Mouse (Mus musculus): ENCODE measurements at regions not wholly inside any gene's neighbourhood (a gene's known extent, or its start where the extent isn't known, plus 50 kb on each side); places are given as distances from the start of the nearest gene placed in this dataset.
A peak's percentile ranks its signal among the peaks of the same experiment; 100 is the strongest.

DNA sequence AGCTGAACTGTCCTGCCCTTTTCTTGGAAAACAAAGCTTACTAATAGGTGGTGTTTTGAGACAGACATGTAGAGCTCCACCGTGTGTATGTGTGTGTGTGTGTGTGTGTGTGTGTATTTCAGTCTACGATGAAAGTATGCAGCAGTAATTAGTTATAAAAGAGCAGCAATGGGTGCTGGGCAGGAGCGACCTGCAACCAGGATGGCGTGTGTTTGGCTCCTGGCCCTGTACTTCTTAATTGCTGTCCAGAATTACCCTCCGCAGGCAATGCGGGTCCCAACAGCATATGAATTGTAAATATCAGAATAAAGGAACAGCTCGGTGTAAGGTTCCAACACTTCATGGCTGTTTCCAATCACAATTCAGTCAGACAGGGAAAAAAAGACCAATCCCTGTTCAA lies 92.4 kb downstream of the Kcnrg start:
- H3K27me3 ChIP-seq (replicated peaks; ENCODE audit: low read depth, poor library complexity, severe bottlenecking) = peaks cover 6% of the 10 kb centered on the region; the same call in 1 of the 2 replicates
- peaks cover 28% of the 10 kb centered on the region for H3K4me1 ChIP-seq
- no peaks in the 10 kb centered on the region for H3K36me3 ChIP-seq (replicated peaks)
- no peak overlapping the region for H3K4me3 ChIP-seq
- H3K9me3 ChIP-seq = no peaks in the 10 kb centered on the region
- WGBS = 67% methylated on average over 7 of the region's 7 CpGs
- DNase-seq (ENCODE audit: low spot score) = no peak
- H3K27ac ChIP-seq (replicated peaks) = no peak overlapping the region

DNA sequence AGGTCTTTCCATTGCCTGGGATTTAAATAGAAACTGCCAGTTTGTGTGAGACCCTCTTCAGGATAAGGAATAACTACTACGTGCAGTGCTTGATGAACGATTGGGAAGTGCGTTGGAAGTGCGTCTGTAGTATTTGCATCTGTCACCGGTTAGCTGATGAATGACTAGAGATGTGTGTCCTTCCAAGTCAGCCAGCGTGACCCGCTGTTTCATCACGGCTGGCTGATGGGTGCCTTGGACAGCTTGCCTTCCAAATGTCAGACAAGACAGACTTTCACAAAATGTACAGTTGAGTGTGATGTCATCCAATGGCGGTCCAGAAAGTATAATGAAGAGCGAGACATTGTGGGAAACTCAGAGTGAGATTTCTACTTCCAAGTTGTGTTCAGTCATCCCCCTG lies 93.9 kb downstream of the Kcnrg start:
- peaks cover 28% of the 10 kb centered on the region for H3K4me1 ChIP-seq
- no peak for DNase-seq (ENCODE audit: low spot score)
- H3K4me3 ChIP-seq = no peak overlapping the region
- H3K9me3 ChIP-seq = no peaks in the 10 kb centered on the region
- 79% methylated on average over 10 of the region's 10 CpGs for WGBS
- no peak overlapping the region for H3K27ac ChIP-seq (replicated peaks)
- no peaks in the 10 kb centered on the region for H3K27me3 ChIP-seq (replicated peaks; ENCODE audit: low read depth, poor library complexity, severe bottlenecking)
- no peaks in the 10 kb centered on the region for H3K36me3 ChIP-seq (replicated peaks)

DNA sequence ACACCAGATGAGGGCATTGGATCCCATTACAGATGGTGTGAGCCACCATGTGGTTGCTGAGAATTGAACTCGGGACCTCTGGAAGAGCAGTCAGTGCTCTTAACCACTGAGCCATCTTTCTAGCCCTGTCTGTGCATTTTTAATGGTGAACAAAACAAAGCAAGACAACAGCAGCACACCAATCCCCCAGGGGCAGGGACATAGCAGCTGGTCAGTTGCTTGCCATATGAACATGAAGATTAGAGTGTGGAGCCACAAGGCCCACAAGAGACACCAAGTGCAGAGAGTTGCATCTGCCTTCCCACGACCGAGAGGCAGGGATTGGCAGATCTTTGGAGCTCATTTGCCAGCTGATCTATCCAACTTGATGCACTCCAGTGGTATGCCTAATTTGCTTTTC lies 96.7 kb downstream of the Kcnrg start:
- H3K4me3 ChIP-seq = no peak overlapping the region
- no peaks in the 10 kb centered on the region for H3K9me3 ChIP-seq
- H3K27ac ChIP-seq (replicated peaks) = no peak overlapping the region
- 83% methylated on average over 3 of the region's 3 CpGs for WGBS
- DNase-seq (ENCODE audit: low spot score) = no peak
- H3K36me3 ChIP-seq (replicated peaks) = no peaks in the 10 kb centered on the region
- peaks cover 15% of the 10 kb centered on the region for H3K4me1 ChIP-seq
- H3K27me3 ChIP-seq (replicated peaks; ENCODE audit: low read depth, poor library complexity, severe bottlenecking) = no peaks in the 10 kb centered on the region

DNA sequence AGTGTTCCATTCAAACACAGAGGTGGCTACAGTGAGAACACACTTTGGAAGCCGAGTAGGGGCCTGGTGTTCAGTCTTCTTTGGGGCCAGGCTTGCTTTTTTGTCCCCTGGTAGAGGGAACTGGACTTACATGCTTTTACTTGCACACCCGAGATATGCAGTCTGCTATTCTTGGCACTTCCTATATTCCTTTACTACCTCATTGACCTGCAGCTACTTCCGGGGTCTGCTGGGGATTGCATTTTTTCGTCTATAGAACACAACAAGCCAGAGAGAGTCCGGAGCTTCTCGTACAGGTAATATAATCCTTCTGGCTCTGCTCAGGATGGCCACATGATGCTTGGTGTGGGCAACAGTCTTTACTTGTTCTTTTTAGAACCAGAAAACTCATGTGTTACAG lies 99.7 kb downstream of the Kcnrg start:
- 86% methylated on average over 6 of the region's 6 CpGs for WGBS
- no peaks in the 10 kb centered on the region for H3K27me3 ChIP-seq (replicated peaks; ENCODE audit: low read depth, poor library complexity, severe bottlenecking)
- no peak overlapping the region for H3K4me3 ChIP-seq
- H3K4me1 ChIP-seq = peaks cover 3% of the 10 kb centered on the region; the same call in 1 of the 2 replicates
- no peak for DNase-seq (ENCODE audit: low spot score)
- H3K36me3 ChIP-seq (replicated peaks) = no peaks in the 10 kb centered on the region
- H3K9me3 ChIP-seq = no peaks in the 10 kb centered on the region
- no peak overlapping the region for H3K27ac ChIP-seq (replicated peaks)

DNA sequence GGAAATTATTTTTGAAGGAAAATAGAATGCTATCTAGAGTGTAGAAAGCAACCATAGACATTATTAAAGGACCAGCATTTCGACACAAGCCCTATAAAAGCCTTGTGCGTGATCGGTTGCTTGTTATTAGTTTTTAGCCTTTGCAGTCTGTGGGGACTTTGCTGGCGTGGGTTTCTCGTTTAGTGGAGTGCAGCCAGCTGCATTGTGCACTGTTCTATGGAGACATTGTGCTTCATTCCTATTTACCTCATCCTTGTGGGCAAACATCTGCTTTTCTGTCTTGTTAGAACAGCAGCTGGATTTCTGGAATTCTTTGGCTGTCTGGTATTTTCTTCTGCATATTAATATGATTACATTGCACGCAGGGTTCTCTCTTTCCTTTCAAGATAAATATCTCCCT lies 101.1 kb downstream of the Kcnrg start:
- peaks cover 5% of the 10 kb centered on the region; the same call in 1 of the 2 replicates for H3K4me1 ChIP-seq
- H3K9me3 ChIP-seq = no peaks in the 10 kb centered on the region
- no peak for DNase-seq (ENCODE audit: low spot score)
- H3K27ac ChIP-seq (replicated peaks) = no peak overlapping the region
- H3K27me3 ChIP-seq (replicated peaks; ENCODE audit: low read depth, poor library complexity, severe bottlenecking) = no peaks in the 10 kb centered on the region
- no peaks in the 10 kb centered on the region for H3K36me3 ChIP-seq (replicated peaks)
- no peak overlapping the region for H3K4me3 ChIP-seq
- WGBS = 86% methylated on average over 6 of the region's 6 CpGs

DNA sequence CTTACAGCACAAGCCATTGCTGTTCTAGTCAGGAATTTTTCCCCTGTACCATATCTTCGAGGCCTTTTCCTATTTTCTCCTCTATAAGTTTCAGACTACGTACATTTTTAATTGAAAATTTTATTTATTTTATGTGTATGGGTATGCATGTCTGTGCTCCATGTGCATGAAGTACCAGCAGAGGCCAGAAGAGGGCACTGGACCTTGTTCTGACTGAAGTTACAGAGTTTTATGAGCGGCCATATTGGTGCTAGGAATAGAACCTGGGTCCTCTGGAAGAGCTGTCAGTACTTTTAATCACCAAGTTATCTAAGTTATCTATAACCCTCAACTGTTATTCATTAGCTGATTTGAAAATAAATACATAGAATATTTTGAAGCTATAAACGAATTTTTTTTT lies 108.5 kb downstream of the Kcnrg start:
- Histone ChIP-seq H3K9me3 (peaks cover 7% of the 10 kb centered on the region), H3K4me3 (no peak overlapping the region), H3K27me3 (replicated peaks; ENCODE audit: low read depth, poor library complexity, severe bottlenecking) (no peaks in the 10 kb centered on the region), H3K4me1 (peaks cover 7% of the 10 kb centered on the region), H3K27ac (replicated peaks) (no peak overlapping the region), H3K36me3 (replicated peaks) (no peaks in the 10 kb centered on the region)
- no peak for DNase-seq (ENCODE audit: low spot score)
- WGBS = 95% methylated on average over 4 of the region's 4 CpGs

DNA sequence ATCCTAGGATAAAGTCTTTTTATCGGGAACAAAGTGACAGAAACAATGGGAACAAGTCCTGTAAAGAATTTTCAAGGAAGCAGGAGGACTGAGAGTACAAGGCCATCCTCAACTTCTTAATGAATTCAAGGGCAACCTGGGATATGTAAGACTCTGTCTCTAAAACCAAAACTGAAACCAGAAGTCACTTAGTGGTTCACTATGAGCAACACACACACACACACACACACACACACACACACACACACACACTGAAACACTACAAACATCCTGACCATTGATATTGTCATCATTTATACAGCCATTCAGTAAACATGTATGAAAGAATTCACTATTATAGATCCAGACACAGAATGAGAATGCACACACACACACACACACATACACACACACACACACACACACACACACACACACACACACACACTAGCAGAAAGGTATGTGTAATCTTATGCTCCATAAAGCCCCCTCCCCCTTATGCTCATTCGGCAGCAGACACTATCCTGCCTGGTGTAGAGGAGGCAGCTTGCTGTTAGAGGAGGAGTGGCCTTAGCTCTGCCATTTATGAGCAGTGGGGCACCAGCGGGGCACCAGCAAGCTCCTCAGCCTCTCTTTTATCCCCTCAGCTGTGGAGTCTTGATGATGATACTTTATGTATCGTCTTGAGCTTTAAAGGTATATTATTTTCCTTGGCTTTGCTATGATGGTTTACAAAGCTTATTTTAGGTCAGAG lies 111.3 kb downstream of the Kcnrg start:
- H3K4me3 ChIP-seq = no peak overlapping the region
- no peaks in the 10 kb centered on the region for H3K36me3 ChIP-seq (replicated peaks)
- WGBS = 66% methylated on average over 4 of the region's 4 CpGs
- peaks cover 7% of the 10 kb centered on the region for H3K9me3 ChIP-seq
- no peaks in the 10 kb centered on the region for H3K27me3 ChIP-seq (replicated peaks; ENCODE audit: low read depth, poor library complexity, severe bottlenecking)
- DNase-seq (ENCODE audit: low spot score) = no peak
- peaks cover 2% of the 10 kb centered on the region; the same call in 1 of the 2 replicates for H3K4me1 ChIP-seq
- no peak overlapping the region for H3K27ac ChIP-seq (replicated peaks)

DNA sequence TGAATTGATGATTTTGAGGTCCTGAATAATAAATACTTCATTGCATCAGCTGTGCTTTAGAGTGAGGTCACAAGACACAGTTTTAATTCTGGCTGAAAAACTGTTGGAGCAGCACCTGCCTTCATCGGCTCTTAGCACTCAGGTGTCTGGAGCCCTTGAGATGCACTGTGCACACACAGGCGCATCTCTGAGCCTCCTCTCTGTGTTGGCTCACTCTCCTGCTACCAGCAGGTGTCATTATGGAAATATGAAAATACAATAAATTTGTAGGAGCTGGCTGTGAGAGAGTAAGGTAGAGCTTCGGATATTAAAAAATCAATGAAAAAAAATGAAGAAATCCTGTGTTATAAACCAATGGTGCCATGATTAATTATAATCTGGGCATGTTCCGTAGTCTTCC lies 114.0 kb downstream of the Kcnrg start:
- Histone ChIP-seq H3K27ac (replicated peaks) (no peak overlapping the region), H3K4me1 (peaks cover 2% of the 10 kb centered on the region; the same call in 1 of the 2 replicates), H3K36me3 (replicated peaks) (no peaks in the 10 kb centered on the region), H3K9me3 (no peaks in the 10 kb centered on the region; the same call in 1 of the 2 replicates), H3K27me3 (replicated peaks; ENCODE audit: low read depth, poor library complexity, severe bottlenecking) (no peaks in the 10 kb centered on the region), H3K4me3 (no peak overlapping the region)
- no peak for DNase-seq (ENCODE audit: low spot score)
- 94% methylated on average over 4 of the region's 4 CpGs for WGBS

DNA sequence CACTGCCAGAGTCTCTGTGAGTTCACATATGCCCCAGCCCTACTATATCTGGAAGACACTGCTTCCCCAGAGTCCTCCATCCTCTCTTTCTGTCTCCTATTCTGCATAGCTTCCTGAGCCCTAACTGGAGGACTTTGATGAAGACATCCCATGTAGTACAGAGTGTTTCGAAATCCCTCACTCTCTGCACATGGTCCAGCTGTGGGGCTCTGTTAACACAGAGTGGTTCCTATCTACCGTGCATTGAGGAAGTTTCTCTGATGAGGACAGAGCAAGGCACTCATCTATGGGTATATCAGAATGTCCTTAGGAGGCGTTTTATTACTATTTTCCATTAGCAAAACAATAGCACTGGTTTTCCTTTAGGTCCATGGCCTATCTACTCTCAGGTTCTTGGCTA lies 117.7 kb downstream of the Kcnrg start:
- DNase-seq (ENCODE audit: low spot score) = no peak
- WGBS = 81% methylated on average over 3 of the region's 3 CpGs

DNA sequence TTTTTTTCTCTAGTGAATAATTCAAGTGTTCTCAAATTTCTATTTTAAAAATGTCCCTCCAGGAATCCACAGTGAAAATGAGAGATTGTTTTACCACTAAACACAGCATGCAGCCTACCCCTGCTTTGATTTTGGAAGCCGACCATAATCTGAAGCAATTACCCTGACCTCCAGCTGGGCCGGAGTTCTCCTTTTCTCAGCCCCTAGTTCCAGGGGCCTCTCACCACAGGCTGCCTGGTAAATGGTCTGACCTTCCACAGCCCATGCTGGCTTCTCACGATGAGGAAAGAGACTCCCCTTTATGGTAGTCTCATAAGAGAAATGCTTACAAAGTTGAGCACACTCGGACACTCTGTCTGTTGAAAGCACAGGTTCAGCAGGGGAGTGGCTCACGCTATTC lies 121.3 kb downstream of the Kcnrg start:
- no peaks in the 10 kb centered on the region for H3K27me3 ChIP-seq (replicated peaks; ENCODE audit: low read depth, poor library complexity, severe bottlenecking)
- H3K4me1 ChIP-seq = peaks cover 8% of the 10 kb centered on the region
- 32% methylated on average over 5 of the region's 5 CpGs for WGBS
- no peaks in the 10 kb centered on the region for H3K9me3 ChIP-seq
- no peak overlapping the region for H3K27ac ChIP-seq (replicated peaks)
- peak; percentile 32 for DNase-seq (ENCODE audit: low spot score)
- H3K36me3 ChIP-seq (replicated peaks) = no peaks in the 10 kb centered on the region
- no peak overlapping the region for H3K4me3 ChIP-seq

More for the DNA sequence above, 117.7 kb downstream of the Kcnrg start:
- no peaks in the 10 kb centered on the region for H3K36me3 ChIP-seq (replicated peaks)
- H3K27ac ChIP-seq (replicated peaks) = no peak overlapping the region
- peaks cover 8% of the 10 kb centered on the region for H3K4me1 ChIP-seq
- H3K4me3 ChIP-seq = no peak overlapping the region
- H3K9me3 ChIP-seq = no peaks in the 10 kb centered on the region
- no peaks in the 10 kb centered on the region for H3K27me3 ChIP-seq (replicated peaks; ENCODE audit: low read depth, poor library complexity, severe bottlenecking)

DNA sequence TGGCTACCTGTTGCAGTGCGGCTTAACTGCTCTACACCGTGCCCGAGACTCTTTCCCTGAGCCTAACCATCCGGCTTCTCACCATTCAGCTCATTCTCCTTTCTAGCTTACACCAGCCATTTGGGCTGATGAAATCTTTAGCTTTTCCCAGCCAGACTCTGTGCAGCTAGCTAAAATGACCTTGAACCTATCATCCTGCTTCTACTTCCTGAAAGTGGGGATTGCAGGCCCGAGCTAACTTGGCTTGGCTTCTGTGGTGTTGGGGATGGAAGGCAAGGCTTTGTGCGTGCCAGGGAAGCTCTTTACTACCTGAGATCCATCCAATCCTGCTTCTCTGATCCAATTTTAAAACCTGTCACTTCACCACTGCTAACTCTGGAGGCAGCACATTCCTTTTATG lies 128.3 kb downstream of the Kcnrg start:
- Histone ChIP-seq H3K9me3 (no peaks in the 10 kb centered on the region; the same call in 1 of the 2 replicates), H3K36me3 (replicated peaks) (no peaks in the 10 kb centered on the region), H3K4me3 (no peak overlapping the region), H3K27ac (replicated peaks) (peak overlapping the region; percentile 19; the same call in 1 of the 2 replicates), H3K4me1 (peaks cover 28% of the 10 kb centered on the region), H3K27me3 (replicated peaks; ENCODE audit: low read depth, poor library complexity, severe bottlenecking) (no peaks in the 10 kb centered on the region)
- no peak for DNase-seq (ENCODE audit: low spot score)
- WGBS = 70% methylated on average over 6 of the region's 6 CpGs

DNA sequence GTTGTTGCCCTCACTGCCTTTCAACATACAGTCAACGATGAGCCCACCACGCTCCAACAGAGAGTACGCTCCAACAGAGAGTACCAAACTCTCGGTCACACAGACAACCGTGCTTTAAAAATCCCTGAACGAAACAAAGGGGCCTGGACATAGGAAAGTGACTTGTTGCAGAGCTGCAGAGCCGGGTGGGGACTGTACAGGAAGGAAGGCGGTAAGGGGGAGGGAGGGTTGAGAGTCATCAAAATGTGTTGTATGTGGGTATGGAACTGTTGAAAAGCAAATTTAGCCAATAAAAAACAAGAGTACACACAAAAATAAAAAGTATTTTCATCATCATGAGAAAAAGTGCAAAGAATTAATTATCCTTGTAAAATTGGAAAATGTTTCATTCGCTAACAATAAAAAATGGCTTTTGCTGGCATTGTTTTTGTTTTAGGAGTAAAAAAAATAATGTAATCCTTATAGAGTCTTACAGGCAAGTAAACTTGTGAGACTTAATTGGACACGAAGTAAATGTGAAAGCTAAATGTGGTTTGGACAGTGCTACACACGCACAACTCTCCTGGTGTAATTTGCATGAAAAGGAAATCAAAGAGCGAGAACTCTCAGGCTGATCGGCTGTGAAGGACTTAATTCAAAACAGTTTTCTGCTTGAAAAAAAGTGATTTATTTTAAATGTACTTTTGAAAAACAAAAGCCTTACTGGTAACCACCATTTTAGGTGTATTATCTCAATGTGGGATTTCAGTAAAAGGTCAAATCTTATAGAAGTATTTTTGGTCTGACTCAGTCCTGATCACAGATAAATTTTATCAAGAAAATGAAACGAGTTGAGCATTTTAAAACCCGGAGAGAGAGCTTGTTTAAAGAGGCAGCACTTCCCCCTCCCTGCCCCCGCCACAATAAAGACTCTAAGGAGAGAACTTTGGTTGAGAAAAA lies 129.4 kb downstream of the Kcnrg start:
- DNase-seq (ENCODE audit: low spot score) = peak; percentile 37
- Histone ChIP-seq H3K27me3 (replicated peaks; ENCODE audit: low read depth, poor library complexity, severe bottlenecking) (no peaks in the 10 kb centered on the region), H3K4me3 (no peak overlapping the region), H3K36me3 (replicated peaks) (no peaks in the 10 kb centered on the region), H3K9me3 (no peaks in the 10 kb centered on the region; the same call in 1 of the 2 replicates), H3K27ac (replicated peaks) (peak overlapping the region; percentile 76), H3K4me1 (peaks cover 28% of the 10 kb centered on the region)
- 24% methylated on average over 16 of the region's 16 CpGs for WGBS
